Comparison of ENCODE assay signal across 7 mouse cellular contexts in genomic region chrX:12587958-12588355, GRCm38 (mm10). TPM values are rescaled to one million over a fixed set of nuclear protein-coding genes. Genes with fewer than 3 reads are reported as not detected.
DNase-seq lines count a peak whose midpoint lies in the region; ATAC-seq and TF ChIP-seq lines count a peak whose summit lies in the region.

No protein-coding gene starts in this region.

- whole genome bisulfite sequencing in neural tube, embryonic 11.5 days: 20% methylated on average over 18 of the region's 18 CpGs
- 24% methylated on average over 18 of the region's 18 CpGs for WGBS in embryonic facial prominence, embryonic 12.5 days
- WGBS in intestine, postnatal 0 days: 14% methylated on average over 14 of the region's 18 CpGs
- 8% methylated on average over 18 of the region's 18 CpGs for WGBS in neural tube, embryonic 13.5 days

- DNase-seq in neural tube, embryonic 11.5 days (ENCODE audit: low spot score): no peak
- DNase-seq in neural tube, embryonic 10.5 days (ENCODE audit: extremely low spot score, low spot score): no peak
- DNase-seq in cerebellum, adult 9-11 months: no peak
- no peak for DNase-seq in layer of hippocampus, adult 9-11 months

- ATAC-seq in neural tube, embryonic 11.5 days (ENCODE audit: insufficient read depth, low FRiP score, low TSS enrichment): peak; percentile 52
- peak; percentile 49 for ATAC-seq in embryonic facial prominence, embryonic 12.5 days (ENCODE audit: insufficient number of reproducible peaks, insufficient read depth, low FRiP score, low TSS enrichment)
- ATAC-seq in intestine, postnatal 0 days: peak; percentile 22; the same call in 1 of the 2 replicates
- ATAC-seq in neural tube, embryonic 13.5 days (ENCODE audit: low read depth): peak; percentile 80

- no peaks in the 10 kb centered on the region for H3K9me3 ChIP-seq in neural tube, embryonic 11.5 days (ENCODE audit: control insufficient read depth, low read length)
- H3K9me3 ChIP-seq in embryonic facial prominence, embryonic 12.5 days: no peaks in the 10 kb centered on the region
- H3K9me3 ChIP-seq in intestine, postnatal 0 days (ENCODE audit: control insufficient read depth): no peaks in the 10 kb centered on the region
- no peaks in the 10 kb centered on the region for H3K9me3 ChIP-seq in neural tube, embryonic 13.5 days

- no peak for TF ChIP-seq CTCF in intestine, postnatal 0 days (IDR thresholded peaks at IDR 0.05; ENCODE audit: low read depth)

- no peaks in the 10 kb centered on the region for H3K36me3 ChIP-seq in neural tube, embryonic 11.5 days (ENCODE audit: control insufficient read depth, insufficient read depth, low read length)
- no peaks in the 10 kb centered on the region for H3K36me3 ChIP-seq in embryonic facial prominence, embryonic 12.5 days
- no peaks in the 10 kb centered on the region for H3K36me3 ChIP-seq in intestine, postnatal 0 days (ENCODE audit: control insufficient read depth, insufficient read depth)
- H3K36me3 ChIP-seq in neural tube, embryonic 13.5 days: no peaks in the 10 kb centered on the region

- H3K4me2 ChIP-seq in neural tube, embryonic 11.5 days (ENCODE audit: low read depth): peak overlapping the region; percentile 45
- peak overlapping the region; percentile 47 for H3K4me2 ChIP-seq in embryonic facial prominence, embryonic 12.5 days (replicated peaks)
- H3K4me2 ChIP-seq in intestine, postnatal 0 days (replicated peaks; ENCODE audit: low read depth): peak overlapping the region; percentile 60
- H3K4me2 ChIP-seq in neural tube, embryonic 13.5 days: peak overlapping the region; percentile 54

- no peaks in the 10 kb centered on the region for H3K27me3 ChIP-seq in neural tube, embryonic 11.5 days (ENCODE audit: control insufficient read depth, insufficient read depth, low read length)
- H3K27me3 ChIP-seq in embryonic facial prominence, embryonic 12.5 days: 0 out of 2 replicates have a peak, but pooled peaks cover 8% of the 10 kb centered on the region
- H3K27me3 ChIP-seq in intestine, postnatal 0 days (replicated peaks; ENCODE audit: control insufficient read depth, insufficient read depth, low read length): no peaks in the 10 kb centered on the region
- H3K27me3 ChIP-seq in neural tube, embryonic 13.5 days: no peaks in the 10 kb centered on the region

- peak overlapping the region; percentile 69 for H3K4me3 ChIP-seq in neural tube, embryonic 11.5 days (ENCODE audit: low read depth, low read length)
- H3K4me3 ChIP-seq in embryonic facial prominence, embryonic 12.5 days: peak overlapping the region; percentile 62
- H3K4me3 ChIP-seq in intestine, postnatal 0 days (ENCODE audit: low read depth, low read length): peak overlapping the region; percentile 65
- H3K4me3 ChIP-seq in neural tube, embryonic 13.5 days: peak overlapping the region; percentile 61

- no peaks in the 10 kb centered on the region for H3K4me1 ChIP-seq in neural tube, embryonic 11.5 days (ENCODE audit: control insufficient read depth, insufficient read depth, low read length)
- peaks cover 2% of the 10 kb centered on the region; the same call in 1 of the 2 replicates for H3K4me1 ChIP-seq in embryonic facial prominence, embryonic 12.5 days
- no peaks in the 10 kb centered on the region for H3K4me1 ChIP-seq in intestine, postnatal 0 days (replicated peaks; ENCODE audit: control insufficient read depth, insufficient read depth, low read length)
- peaks cover 14% of the 10 kb centered on the region for H3K4me1 ChIP-seq in neural tube, embryonic 13.5 days (replicated peaks)

- peak overlapping the region; percentile 62; the same call in 1 of the 2 replicates for H3K27ac ChIP-seq in neural tube, embryonic 11.5 days (ENCODE audit: low read depth, low read length)
- peak overlapping the region; percentile 65; the same call in 1 of the 2 replicates for H3K27ac ChIP-seq in embryonic facial prominence, embryonic 12.5 days
- peak overlapping the region; percentile 82 for H3K27ac ChIP-seq in intestine, postnatal 0 days (ENCODE audit: low read depth, low read length)
- H3K27ac ChIP-seq in neural tube, embryonic 13.5 days (replicated peaks): peak overlapping the region; percentile 89

- peak overlapping the region; percentile 83 for H3K9ac ChIP-seq in neural tube, embryonic 11.5 days (ENCODE audit: low read length)
- peak overlapping the region; percentile 73 for H3K9ac ChIP-seq in embryonic facial prominence, embryonic 12.5 days
- peak overlapping the region; percentile 73 for H3K9ac ChIP-seq in intestine, postnatal 0 days (ENCODE audit: low read depth, low read length)
- H3K9ac ChIP-seq in neural tube, embryonic 13.5 days: peak overlapping the region; percentile 84

RNA-seq across cellular contexts. Expression of gene Atp6ap2, which starts 0.4 kb away (rescaled TPM):
- polyA plus RNA-seq in neural tube, embryonic 11.5 days (2014; fragmentation: Nextera tagmentation; extraction: Ambion mirVana): 94.3 and 95.7 TPM in 2 replicates
- polyA plus RNA-seq in embryonic facial prominence, embryonic 12.5 days (2016; fragmentation: Nextera tagmentation; extraction: Ambion mirVana): 61.1 TPM in 2 replicates
- 167 and 170 TPM in 2 replicates for polyA plus RNA-seq in intestine, postnatal 0 days (2015; fragmentation: Nextera tagmentation; extraction: Ambion mirVana)
- polyA plus RNA-seq in neural tube, embryonic 13.5 days (2015; fragmentation: Nextera tagmentation; extraction: Ambion mirVana): 172 and 176 TPM in 2 replicates

Comparison
In these comparisons a context has a peak if more than half of its experiments do, and no peak if none do; other contexts are left out.
1. ATAC-seq: peak in every context shown above with its lines; median percentile 80 in neural tube, embryonic 13.5 days; 52 in neural tube, embryonic 11.5 days; 49 in embryonic facial prominence, embryonic 12.5 days; 22 in intestine, postnatal 0 days.